Mouse (Mus musculus) gastrocnemius, postnatal 10 days (tissue): ENCODE data around the gene Jpt1. TPM values are rescaled to one million over a fixed set of nuclear protein-coding genes. Genes with fewer than 3 reads are reported as not detected.
"Not testable (repeated sequence)": the region's sequence is repeated elsewhere in the genome, so short reads cannot be mapped to it uniquely, and the experiment has no call there.

Source experiments
- DNase-seq: peaks from one replicate; pipeline ENCODE4 v3.0.0; 2021; ENCODE audit warnings: mixed read lengths
- total RNA-seq, 2 experiments: library from RNA; stranded (reverse); gene quantifications; 2 replicates each; pipeline ENCODE4 v1.2.3; 2021

Jpt1 gene
- total RNA-seq, 2 experiments from 2014 or later = 132 to 134 TPM

- no peak for DNase-seq
These were observed 38.4 kb downstream of the Jpt1 start for GRCm38 (mm10) chr11:115475758-115476237.

- DNase-seq = peak; percentile 93
These were observed 39.0 kb downstream of the Jpt1 start, which contains the start of gene Armc7 for GRCm38 (mm10) chr11:115475025-115475757. Gene Armc7, plus strand, starts transcription at chr11:115475667.

GRCm38 (mm10) chr11:115473626-115474275 is 40.4 kb downstream of the Jpt1 start:
- DNase-seq = peak; percentile 92

GRCm38 (mm10) chr11:115472183-115472582 is 42.0 kb downstream of the Jpt1 start:
- no peak for DNase-seq

- no peak for DNase-seq
These were observed 47.0 kb downstream of the Jpt1 start for GRCm38 (mm10) chr11:115467217-115467618.

GRCm38 (mm10) chr11:115464851-115465250 is 49.3 kb downstream of the Jpt1 start:
- DNase-seq = no peak

GRCm38 (mm10) chr11:115463397-115463796 is 50.8 kb downstream of the Jpt1 start:
- no peak for DNase-seq

- DNase-seq = no peak
These were observed 51.8 kb downstream of the Jpt1 start, which contains the start of gene Slc16a5 for GRCm38 (mm10) chr11:115462243-115462891. Gene Slc16a5, plus strand, starts transcription at chr11:115462474.

GRCm38 (mm10) chr11:115461846-115462242 is 52.3 kb downstream of the Jpt1 start:
- DNase-seq = no peak

- no peak for DNase-seq
These were observed 53.2 kb downstream of the Jpt1 start for GRCm38 (mm10) chr11:115460976-115461375.

- DNase-seq = no peak
These were observed 56.8 kb downstream of the Jpt1 start for GRCm38 (mm10) chr11:115457405-115457804.

- no peak for DNase-seq
These were observed 58.0 kb downstream of the Jpt1 start for GRCm38 (mm10) chr11:115456182-115456581.

- no peak for DNase-seq
These were observed 58.6 kb downstream of the Jpt1 start for GRCm38 (mm10) chr11:115455619-115456018.

GRCm38 (mm10) chr11:115454822-115455221 is 59.4 kb downstream of the Jpt1 start:
- DNase-seq = not testable (repeated sequence)

GRCm38 (mm10) chr11:115453306-115453705 is 60.9 kb downstream of the Jpt1 start:
- DNase-seq = no peak

GRCm38 (mm10) chr11:115452281-115452860 is 61.8 kb downstream of the Jpt1 start:
- DNase-seq = no peak

- no peak for DNase-seq
These were observed 62.4 kb downstream of the Jpt1 start for GRCm38 (mm10) chr11:115451781-115452241.

- no peak for DNase-seq
These were observed 64.0 kb downstream of the Jpt1 start for GRCm38 (mm10) chr11:115450176-115450575.

GRCm38 (mm10) chr11:115448998-115449397 is 65.2 kb downstream of the Jpt1 start:
- no peak for DNase-seq

- no peak for DNase-seq
These were observed 66.1 kb downstream of the Jpt1 start for GRCm38 (mm10) chr11:115448075-115448474.
